Mouse (Mus musculus): ENCODE measurements around the gene Zfpl1.

- no peak for TF ChIP-seq GATA1 (IDR thresholded peaks at IDR 0.05; ENCODE audit: borderline replicate concordance, low read length)
- TF ChIP-seq FLI1 (IDR thresholded peaks at IDR 0.05; ENCODE audit: low read length), result no peak
These were observed 48.7 kb downstream of the Zfpl1 start for GRCm38 (mm10) chr19:6035966-6036585.
